Mouse (Mus musculus) ovary, postnatal 10 days (tissue): ENCODE results near the gene Bbs9.

ENCODE experiments used
- DNase-seq: peaks from one replicate; pipeline ENCODE4 v3.0.0; 2022; ENCODE audit warnings: low spot score

The Bbs9 gene

DNA sequence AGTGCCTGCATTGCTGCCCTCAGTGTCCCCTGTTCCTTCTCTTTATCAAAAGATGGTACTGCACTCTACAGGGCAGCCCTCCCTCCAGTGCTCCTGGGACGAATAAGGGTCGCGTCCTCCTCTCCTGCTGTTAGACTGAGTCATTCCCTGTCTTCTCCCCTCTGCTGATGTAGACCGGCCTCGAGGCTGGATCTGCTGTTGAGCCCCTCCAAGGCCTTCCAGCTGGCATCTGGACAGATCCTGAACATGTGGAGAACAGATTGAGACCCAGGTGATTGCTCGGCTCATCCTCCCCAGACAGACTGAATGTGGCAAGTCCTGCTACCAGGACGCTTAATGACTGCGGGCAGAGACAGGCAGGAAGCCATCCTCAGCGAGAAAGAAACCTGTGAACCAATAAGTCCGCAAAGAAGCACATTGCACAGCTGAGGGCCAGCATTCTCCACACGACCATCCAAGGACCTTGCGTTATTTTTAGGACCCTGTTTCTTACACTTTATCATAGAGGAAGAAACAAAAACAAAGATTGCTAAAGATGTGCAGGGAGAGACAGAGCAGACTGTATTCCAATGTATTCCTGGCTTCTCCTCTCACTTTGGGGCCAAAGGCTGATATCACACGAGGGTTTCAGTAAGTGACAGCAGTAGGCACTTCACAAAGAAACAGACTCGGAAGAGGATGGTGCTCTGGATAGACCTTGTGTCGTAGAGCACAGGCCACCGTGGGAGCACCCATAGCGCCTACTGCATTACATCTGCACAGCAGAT lies 275.4 kb downstream of the Bbs9 start:
- DNase-seq = peak; percentile 5

DNA sequence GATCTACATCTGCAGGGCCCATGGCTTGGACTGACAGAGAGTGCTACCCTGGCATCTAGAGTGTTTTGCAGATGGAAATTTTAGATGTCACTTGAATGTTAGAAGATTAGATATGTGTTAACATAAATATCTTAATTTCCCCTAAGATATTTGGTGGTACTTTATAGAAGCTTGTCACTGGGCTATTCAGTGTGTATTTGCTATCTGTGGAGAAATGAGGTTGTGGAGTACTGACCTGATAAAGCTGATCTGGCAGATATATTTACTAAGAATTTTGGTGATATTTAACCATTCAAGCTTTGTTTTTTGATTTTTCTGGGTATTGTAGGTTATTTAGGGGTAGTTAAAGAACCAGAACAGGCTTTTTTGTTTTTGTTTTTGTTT lies 276.0 kb downstream of the Bbs9 start:
- DNase-seq = no peak

DNA sequence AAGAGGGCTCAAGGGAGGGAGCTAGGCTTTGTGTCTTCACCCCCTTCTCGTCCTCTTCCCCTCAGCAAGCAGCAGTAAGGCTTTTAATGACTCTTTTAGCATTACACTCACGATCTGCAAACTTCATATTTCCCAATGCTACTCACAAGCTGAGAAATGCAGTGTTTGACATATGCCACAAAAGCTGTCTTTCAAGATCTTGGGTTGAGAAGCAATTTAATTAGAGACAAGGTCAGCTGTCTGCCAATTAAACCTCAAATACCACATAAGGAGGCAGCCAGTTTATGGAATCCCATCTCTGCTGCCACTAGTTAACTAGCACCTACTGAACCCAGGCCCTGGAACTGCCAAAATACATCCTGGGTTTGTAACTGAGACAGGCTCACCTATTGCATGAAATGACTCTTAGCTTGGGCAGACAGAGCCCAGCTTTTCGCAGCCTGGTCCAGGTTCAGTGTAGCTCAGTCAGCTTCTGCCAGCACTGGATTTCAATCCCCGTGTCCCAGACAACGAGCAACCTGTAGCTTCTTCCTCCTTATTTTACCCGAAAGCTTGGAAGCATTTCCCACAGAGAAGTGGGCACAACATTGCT lies 278.7 kb downstream of the Bbs9 start:
- no peak for DNase-seq

DNA sequence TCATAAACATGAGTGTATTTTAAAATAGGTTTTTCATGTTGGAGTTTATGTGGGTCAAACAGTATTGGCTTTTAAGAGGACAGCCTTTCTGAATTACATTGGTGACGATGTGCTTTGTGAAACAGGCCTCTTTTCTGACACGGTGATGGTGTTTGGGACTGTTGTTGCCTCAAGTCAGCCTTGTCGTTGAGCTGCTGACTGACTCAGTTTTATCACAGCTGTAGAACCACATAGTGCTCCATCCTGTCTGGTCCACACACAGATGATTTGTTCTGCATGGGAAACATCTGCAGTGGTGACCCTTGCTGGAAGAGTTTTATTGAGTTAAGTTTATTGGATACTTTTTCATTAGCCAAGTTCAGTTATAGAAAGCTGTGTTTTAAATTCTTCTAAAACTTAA lies 283.0 kb downstream of the Bbs9 start:
- no peak for DNase-seq

DNA sequence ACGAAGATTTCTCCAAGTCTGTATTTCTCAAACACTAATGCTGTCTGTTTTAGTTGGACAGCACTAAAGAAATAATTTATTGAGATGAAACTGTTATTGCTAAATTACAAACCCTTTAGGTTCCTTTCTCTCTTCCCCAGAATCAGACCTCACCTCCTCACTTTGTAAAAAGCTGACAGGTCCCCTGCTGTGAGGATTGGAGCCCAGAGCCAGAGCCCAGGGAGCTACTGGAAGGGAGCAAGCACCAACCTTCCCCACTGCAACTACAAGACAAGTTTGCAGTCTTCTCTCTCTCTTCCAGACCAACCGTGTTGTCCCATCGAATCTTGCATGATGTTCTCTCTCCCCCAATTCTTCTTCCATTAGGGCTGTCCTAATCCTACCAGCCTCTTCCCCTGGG lies 283.7 kb downstream of the Bbs9 start:
- DNase-seq = no peak

DNA sequence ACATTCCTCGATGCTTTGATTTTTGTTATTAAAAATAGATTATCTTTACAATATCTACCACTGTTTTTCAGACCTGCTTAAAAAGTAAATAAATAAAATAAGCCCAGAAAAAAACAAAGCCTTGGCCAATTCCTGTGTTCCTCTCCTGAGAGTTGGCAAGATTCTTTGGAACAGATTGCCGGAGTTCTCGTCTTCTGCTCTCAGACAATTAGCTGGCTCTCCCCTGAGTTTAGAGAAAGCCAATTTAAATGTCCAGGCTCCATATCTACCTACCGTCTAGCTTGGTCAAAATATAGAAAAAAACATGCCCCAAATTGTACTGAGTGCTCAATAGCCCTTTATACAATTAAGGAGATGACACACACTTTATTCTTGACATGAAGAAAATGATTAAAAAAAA lies 284.9 kb downstream of the Bbs9 start:
- no peak for DNase-seq

DNA sequence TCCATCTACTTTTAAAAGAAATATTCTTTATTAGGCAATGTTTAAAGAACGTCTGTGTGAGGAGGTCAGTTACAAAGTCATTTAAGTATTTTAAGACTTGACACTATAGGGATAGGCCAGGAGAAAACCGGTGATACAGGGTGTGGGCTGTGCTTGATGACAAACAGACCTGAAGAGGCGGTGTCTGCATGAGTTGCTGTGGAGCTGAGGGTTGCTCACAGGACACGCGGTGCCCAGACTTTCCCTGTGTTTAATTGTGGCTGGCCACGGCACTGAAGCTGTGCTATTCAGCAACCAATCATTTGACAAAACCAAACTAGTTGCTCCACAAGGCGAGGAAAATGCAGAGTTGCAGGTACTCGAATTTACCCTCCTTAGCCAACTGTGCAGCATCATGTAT lies 286.0 kb downstream of the Bbs9 start:
- DNase-seq = no peak

DNA sequence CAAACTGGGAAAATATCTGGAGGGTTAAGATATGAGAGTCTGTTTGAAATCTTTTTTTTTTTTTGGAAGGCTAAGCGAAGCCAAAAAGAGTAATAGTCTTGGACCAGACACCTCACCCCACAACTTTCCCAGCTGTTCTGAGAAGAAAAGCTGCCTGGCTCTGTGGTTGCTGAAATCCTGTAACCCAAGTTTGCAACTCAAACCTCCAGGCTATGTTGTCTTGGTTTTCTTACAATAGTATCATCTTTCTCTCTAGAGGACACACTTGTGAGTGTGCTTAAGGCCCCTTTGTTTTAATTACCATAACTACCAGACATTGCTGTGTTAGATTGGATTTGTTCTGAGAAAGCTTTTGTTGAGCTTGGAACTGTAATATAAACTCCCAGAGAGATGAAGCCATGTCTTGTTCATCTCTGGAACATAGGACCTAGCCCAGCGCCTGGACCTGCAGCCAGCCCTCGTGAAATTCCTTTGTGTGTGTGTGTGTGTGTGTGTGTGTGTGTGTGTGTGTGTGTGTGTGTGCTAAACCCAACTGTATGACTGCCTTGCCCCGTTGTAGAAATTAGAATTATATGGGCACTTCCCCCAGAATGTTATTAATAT lies 290.2 kb downstream of the Bbs9 start:
- no peak for DNase-seq

DNA sequence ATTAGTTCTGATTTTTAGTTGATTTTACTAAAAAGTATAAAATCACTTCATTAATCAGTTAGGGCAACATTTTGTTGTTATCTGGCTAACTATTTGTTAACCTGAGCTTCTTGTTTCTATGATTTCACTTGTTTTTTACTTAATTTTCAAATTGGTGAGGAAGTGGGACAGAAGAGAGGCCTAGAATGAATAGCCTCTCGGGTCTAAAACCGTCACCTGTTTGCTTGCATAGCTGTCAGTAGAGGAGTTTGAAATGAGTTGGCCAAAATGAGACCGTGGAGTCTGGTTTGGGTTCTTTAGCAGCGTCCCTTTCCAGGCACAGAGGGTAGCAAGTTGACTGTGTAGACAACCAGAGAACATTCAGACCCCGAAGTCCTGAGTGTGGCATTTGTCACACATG lies 291.6 kb downstream of the Bbs9 start:
- no peak for DNase-seq

DNA sequence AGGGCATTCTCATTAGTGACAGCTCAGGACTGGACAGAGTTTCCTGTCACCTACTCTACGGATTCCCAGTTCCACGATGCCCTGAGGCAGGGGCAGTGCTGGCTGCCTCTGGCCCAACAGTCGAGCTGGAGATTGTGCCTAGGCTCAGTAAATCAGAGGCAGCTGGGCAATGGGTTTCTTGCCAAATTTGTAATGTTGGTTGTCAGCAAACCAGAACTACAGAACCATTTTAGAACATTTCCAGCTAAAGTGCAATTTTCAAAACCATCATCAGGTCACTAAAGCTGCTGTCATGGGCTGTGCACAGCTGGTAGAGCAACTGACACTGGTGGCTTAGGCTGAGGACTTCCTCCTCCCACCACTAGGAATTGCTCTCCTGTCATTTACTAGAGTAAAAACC lies 292.3 kb downstream of the Bbs9 start:
- DNase-seq = no peak

DNA sequence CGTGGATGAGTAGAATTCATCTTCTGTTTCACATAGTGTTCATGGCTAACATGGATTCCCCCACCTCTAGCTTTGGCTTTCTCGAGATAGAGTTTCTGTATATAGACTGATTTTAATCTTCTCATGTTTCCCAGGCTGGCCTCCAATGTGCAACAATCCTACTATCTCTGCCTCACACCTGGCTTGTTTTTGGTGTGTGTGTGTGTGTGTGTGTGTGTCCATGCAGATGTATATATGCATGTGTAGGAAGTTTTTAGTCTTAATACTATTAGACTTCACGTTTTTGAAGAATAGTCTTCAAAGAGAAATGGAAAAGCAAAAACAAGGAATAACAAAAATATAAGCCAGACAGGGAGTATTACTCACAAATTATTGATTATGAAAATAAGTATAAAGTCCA lies 296.3 kb downstream of the Bbs9 start:
- no peak for DNase-seq

DNA sequence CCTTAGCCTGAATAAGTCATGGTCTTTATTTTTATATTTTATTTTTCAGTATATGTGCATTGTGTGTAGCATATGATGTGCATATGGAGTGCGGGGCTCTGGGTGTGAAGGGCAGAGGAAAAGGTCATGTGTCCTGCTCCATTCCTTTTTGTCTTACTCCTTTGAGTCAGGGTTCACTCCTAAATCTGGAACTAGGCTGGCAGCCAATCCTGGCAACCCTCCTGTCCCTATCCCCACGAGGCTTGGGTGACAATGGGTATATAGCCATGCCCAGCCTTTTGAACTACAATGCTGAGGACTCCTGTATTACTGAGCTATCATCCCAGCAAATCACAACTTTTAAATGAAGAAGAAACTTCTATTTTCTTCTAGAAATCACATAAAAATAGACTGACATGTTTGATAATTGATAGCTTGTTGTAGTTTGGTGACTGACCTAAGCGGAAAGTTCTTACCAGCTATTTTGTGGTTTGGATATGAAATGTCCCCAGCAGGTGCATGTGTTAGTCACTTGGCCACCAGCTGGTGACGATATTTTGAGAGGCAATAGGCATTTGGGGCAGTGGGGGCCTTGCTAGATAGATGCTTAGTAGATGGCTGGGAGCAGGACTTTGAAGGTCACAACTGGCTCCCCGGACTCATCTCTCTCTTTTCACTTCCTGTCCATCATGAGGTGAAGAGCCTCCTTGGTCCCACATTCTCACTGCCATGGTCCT lies 300.9 kb downstream of the Bbs9 start:
- DNase-seq = no peak

DNA sequence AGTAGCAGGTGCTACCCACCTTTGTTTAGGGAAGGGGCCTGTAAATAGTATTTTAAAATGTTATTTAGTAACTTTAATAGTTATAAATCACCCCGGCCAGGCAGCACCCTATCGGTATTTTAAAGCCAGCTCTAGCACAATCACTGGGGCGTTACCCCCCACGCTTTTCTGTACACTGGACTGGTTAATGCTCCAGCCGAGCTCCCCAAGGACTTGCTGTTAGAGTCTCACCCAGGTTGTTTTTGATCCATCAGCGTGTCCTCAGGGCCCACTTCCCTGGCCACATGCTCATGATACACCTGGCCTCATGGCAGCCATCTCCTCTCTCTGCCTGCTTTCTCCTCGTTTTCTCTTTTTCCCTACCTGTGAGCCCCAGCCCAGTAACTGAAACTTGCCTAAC lies 301.9 kb downstream of the Bbs9 start:
- DNase-seq = no peak

DNA sequence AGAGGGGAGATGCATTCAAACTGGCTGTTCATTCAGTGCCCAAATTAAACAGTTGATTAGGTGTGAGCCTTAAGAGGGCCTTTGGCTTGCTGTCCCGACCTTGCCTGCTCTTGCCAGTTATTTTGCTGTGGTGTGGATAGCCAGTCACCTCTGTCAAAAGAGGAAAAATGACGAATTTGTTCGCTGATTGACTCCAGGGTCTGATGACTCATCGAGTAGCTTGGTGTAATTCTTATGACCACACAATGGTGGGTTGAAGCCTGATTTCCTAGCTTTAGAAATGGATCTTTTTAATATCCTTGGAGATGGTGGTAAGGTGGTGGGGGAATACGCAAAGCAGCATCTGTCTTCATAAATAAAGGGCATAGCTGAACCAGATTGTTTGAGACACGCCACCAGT lies 304.1 kb downstream of the Bbs9 start:
- DNase-seq = no peak

DNA sequence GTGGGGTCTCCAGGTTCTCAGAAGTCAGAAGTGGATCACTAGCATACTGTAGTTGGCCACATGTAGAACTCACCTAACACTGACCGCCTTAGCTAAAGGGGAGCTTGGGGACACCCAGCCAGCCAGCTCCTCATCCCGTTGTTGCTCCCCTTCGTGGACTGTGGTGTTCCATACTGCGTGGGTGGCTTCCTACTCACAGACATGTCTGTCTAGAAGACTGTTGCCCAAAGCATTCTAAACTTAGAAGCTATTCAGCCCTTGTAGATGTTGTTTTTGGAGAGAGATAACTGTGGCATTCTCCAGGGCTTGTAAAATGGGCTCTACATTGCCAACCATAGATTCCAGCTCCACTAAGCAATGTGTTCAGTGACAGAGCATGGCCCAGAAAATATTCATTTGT lies 310.5 kb downstream of the Bbs9 start:
- DNase-seq = no peak

DNA sequence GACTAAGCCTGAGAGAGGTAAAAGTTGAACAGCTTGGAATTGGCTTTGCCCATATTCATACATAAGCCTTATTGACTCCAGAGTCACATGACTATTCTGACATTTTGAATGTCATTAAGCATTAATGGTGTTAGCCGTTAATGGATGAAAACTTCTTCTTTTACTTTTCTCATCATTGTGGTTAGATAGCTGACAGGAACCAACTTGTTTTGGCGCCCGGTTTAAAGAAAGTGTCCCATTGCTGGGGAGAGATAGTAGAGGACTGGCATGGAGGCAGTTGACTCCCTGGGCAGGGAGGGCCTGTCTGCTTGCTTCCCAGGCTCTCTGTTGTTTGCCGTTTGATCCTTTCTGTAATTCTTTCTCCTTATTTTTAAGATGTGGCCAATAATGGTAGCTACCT lies 312.9 kb downstream of the Bbs9 start:
- DNase-seq = no peak

DNA sequence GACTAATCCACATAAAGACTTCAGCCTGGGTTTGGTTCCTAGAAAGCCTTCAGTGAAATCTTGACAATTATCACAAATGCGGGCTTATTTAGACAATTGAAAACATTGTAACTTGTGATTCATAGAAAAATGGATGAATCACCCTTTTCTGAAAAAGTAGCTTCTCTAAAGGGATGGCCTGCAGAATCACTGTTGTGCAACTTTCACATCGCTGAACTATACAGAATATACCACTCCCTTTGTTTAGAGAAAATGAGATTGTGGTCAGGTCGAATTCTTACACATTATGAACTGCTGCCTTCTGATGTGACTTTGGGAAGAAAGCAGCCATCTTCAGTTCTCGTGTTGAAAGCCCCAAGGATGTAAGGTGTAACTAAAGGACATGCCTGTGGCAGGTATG lies 313.3 kb downstream of the Bbs9 start:
- no peak for DNase-seq

DNA sequence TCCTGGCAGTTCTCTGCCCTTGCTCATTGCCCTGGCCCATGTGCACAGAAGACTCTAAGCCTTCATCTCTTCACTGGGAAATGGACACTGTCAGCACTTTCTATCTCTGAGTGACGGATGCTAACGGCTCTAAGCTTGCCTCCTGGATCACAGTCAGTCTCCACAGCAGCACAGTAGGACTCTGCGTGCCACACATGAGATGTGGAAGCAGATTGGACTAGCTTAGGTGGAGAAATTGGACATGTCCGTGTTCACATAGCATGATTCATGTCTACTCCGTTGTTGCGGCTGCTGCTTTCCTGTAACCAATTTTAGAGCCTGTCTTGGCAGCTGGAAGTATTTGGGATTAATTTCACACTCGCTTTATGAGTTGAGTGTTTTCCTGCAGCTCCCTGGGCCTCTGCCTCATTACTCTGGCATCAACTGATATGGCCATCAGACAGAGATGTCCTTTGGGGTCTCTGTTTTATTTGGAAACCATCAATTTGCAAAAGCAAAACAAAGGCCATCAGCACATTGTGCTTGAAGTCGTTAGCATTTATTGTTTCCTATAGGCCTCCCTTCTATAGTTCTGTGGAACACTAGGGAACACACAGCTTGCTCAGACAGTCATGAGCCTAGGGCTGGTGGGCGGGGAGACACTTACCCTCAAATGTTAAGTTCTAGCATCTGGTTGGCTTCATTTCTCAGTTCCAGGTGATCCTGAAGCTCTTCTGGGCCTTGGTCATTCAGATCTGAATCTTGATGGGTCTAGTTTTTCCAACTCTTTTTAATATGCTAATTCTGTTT lies 314.1 kb downstream of the Bbs9 start:
- DNase-seq = no peak

DNA sequence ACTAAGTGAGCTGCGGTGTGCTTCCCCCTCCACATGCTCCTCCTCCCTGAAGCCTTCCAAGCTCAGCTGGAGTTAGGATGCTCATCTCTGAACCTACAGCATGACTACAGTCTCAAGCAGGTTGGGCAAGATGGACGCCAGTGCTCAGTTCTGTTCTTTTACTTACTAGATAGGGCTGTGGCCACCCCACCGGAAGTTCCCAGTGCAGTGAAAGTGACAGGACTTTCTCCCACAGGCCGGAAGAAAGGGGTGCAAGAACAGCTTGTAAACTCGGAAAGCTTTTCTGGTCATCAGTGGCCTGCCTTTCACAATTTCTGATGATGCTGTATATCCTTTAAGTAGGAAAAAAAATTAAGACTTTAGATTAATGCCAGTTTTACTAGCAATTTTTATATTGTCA lies 315.7 kb downstream of the Bbs9 start:
- DNase-seq = no peak

DNA sequence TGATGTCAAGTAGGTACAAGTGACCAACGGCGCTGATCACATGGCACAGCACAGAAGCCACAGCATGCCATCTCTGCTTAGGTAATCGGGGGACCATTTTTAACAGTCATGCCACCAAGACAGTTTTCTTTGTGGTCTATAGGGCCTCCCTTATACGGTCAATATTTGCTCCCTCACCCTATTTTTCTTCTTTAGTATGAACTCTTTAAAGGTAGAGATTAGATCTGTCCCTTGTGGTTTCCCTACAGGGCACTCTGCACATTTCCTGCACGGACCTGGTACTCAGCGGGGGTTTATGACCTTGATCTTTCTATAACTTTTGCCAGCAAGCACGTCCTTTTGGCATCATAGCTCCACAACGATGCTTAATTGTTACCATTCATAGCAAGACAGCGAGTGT lies 316.2 kb downstream of the Bbs9 start:
- no peak for DNase-seq

DNA sequence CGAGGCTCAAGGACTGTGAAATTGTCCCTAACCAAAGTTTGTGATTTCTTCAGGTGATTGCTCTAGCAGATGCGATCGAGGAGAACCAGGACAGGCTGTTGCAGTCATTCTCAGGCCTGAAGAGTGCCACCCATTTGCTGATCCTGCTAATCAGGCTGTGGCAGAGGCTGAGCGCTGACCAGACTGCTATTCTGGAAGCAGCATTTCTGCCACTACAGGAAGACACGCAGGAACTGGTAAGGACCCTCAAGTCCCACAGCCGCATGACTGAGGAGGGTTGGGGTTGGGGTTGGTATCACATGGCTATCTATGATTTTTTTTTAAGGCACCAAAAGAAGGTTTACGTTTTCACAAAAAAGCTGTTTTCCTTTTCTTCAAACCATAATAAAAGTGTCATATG lies 318.2 kb downstream of the Bbs9 start:
- DNase-seq = no peak

DNA sequence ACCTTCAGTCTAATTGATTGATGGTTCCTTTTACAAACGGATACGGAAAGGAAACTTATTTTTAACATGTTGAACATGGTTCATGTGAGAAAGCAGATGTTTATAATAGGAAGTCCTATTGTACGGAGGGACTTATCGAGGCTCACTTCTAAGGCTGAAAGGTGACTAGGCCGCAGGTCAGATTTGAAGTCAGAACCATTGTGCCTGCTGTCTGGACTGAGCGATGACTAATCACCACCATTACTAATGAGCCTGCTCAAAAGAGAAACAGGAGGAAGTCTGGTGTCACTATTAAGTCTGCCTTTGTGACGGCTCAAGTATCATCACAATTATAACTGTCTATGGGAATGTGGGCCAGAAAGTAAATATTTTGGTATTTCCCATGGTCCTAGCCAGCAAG lies 325.2 kb downstream of the Bbs9 start:
- DNase-seq = no peak
